Mouse (Mus musculus): ENCODE measurements around the gene Acads. TPM values are rescaled to one million over a fixed set of nuclear protein-coding genes. Genes with fewer than 3 reads are reported as not detected.

Acads gene
- polyA plus RNA-seq, 1 experiment from 2014 or later, result 43.6 TPM

GRCm38 (mm10) chr5:115063391-115063790 lies 55.8 kb downstream of the Acads start:
- no peak overlapping the region for H3K27ac ChIP-seq (ENCODE audit: low read length)
- ATAC-seq, result no peak
- H3K36me3 ChIP-seq (ENCODE audit: insufficient read depth, low read length), result no peaks in the 10 kb centered on the region; the same call in 1 of the 2 replicates
- no peak overlapping the region for H3K4me3 ChIP-seq (ENCODE audit: low read depth, low read length)
- H3K9ac ChIP-seq (replicated peaks; ENCODE audit: low read depth), result no peak overlapping the region
- no peaks in the 10 kb centered on the region for H3K4me1 ChIP-seq (ENCODE audit: insufficient read depth, low read depth, low read length)
- H3K9me3 ChIP-seq (ENCODE audit: low read length), result no peaks in the 10 kb centered on the region
- no peaks in the 10 kb centered on the region for H3K27me3 ChIP-seq (replicated peaks; ENCODE audit: insufficient read depth, low read length)
- TF ChIP-seq EP300 (IDR thresholded peaks at IDR 0.05), result no peak
- no peak for TF ChIP-seq CTCF (IDR thresholded peaks at IDR 0.05)
- no peak for DNase-seq (ENCODE audit: low spot score)
- 84% methylated on average over 7 of the region's 7 CpGs for WGBS
- no peak overlapping the region for H3K4me2 ChIP-seq (replicated peaks; ENCODE audit: low read depth, low read length)

DNA sequence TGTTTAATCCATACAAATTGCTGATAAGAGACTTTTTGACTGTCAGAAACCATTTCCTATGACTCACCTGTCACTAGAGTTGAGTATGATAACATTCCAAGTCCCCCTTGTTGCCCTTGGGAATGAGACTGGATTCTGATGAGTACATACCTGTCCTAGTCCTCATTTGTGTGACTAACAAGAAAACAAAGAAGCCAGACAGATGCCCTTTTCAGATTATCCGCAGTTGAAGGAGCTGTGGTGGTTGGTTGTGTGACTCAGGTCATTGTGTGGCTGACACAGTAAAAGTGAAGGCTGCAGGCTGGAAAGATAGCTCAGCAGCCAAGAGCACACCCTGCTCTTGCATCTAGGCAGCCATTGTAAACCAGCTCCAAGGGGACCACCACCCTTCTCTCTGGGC lies 56.6 kb downstream of the Acads start:
- no peak for DNase-seq (ENCODE audit: low spot score)
- Histone ChIP-seq H3K27ac (ENCODE audit: low read length) (no peak overlapping the region), H3K9ac (replicated peaks; ENCODE audit: low read depth) (no peak overlapping the region), H3K9me3 (ENCODE audit: low read length) (no peaks in the 10 kb centered on the region), H3K36me3 (ENCODE audit: insufficient read depth, low read length) (no peaks in the 10 kb centered on the region; the same call in 1 of the 2 replicates), H3K4me2 (replicated peaks; ENCODE audit: low read depth, low read length) (no peak overlapping the region), H3K4me3 (ENCODE audit: low read depth, low read length) (no peak overlapping the region), H3K27me3 (replicated peaks; ENCODE audit: insufficient read depth, low read length) (no peaks in the 10 kb centered on the region), H3K4me1 (ENCODE audit: insufficient read depth, low read depth, low read length) (no peaks in the 10 kb centered on the region)
- ATAC-seq, result no peak
- 97% methylated on average over 1 of the region's 1 CpGs for WGBS
- no peak for TF ChIP-seq CTCF (IDR thresholded peaks at IDR 0.05)
- TF ChIP-seq EP300 (IDR thresholded peaks at IDR 0.05), result no peak

DNA sequence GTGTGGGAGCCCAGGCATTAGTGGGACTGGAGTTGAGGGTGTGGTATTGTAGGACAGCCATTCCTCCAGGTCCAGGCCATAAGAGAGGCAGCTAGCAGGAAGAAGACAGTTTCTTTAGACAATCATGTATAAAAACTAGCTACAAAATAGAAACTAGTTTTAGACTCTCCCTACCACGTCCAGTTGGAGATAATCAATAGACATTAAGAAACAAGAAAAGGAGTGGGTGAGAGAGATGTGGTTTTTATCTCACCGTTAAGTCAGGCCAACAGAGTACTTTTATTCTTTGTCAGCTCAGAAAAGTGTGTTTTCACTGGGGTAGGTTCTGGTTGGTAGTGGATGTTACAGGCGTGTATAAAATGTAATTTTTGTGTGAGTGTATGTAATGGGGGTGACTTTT lies 58.2 kb downstream of the Acads start:
- no peaks in the 10 kb centered on the region for H3K9me3 ChIP-seq (ENCODE audit: low read length)
- no peak overlapping the region for H3K9ac ChIP-seq (replicated peaks; ENCODE audit: low read depth)
- TF ChIP-seq CTCF (IDR thresholded peaks at IDR 0.05) (no peak), EP300 (IDR thresholded peaks at IDR 0.05) (no peak)
- no peaks in the 10 kb centered on the region; the same call in 1 of the 2 replicates for H3K36me3 ChIP-seq (ENCODE audit: insufficient read depth, low read length)
- no peaks in the 10 kb centered on the region for H3K27me3 ChIP-seq (replicated peaks; ENCODE audit: insufficient read depth, low read length)
- DNase-seq (ENCODE audit: low spot score) (no peak), ATAC-seq (no peak)
- 94% methylated on average over 3 of the region's 3 CpGs for WGBS
- H3K4me2 ChIP-seq (replicated peaks; ENCODE audit: low read depth, low read length), result no peak overlapping the region
- no peak overlapping the region for H3K4me3 ChIP-seq (ENCODE audit: low read depth, low read length)
- no peak overlapping the region for H3K27ac ChIP-seq (ENCODE audit: low read length)
- H3K4me1 ChIP-seq (ENCODE audit: insufficient read depth, low read depth, low read length), result no peaks in the 10 kb centered on the region

Other genes starting within 250 kb of the Acads start
- gene Oasl2, start 222.4 kb downstream of the Acads start, polyA plus RNA-seq (2015; fragmentation: Nextera tagmentation; extraction: Ambion mirVana), result 15.7 and 17.3 TPM in 2 replicates
- 0.92 and 1.8 TPM in 2 replicates for gene Oasl1, start 196.1 kb downstream of the Acads start, polyA plus RNA-seq (2015; fragmentation: Nextera tagmentation; extraction: Ambion mirVana)
- gene 2210016L21Rik, start 177.2 kb downstream of the Acads start, polyA plus RNA-seq (2015; fragmentation: Nextera tagmentation; extraction: Ambion mirVana), result 41.0 and 41.4 TPM in 2 replicates
- gene Hnf1a, start 148.3 kb downstream of the Acads start, polyA plus RNA-seq (2015; fragmentation: Nextera tagmentation; extraction: Ambion mirVana), result not detected in 2 replicates
- 16.6 and 22.8 TPM in 2 replicates for gene Sppl3, start 108.2 kb downstream of the Acads start, polyA plus RNA-seq (2015; fragmentation: Nextera tagmentation; extraction: Ambion mirVana)
- gene Gm10401, start 21.1 kb downstream of the Acads start, polyA plus RNA-seq (2015; fragmentation: Nextera tagmentation; extraction: Ambion mirVana), result 32.4 and 32.5 TPM in 2 replicates
- gene Unc119b, start 15.6 kb upstream of the Acads start, polyA plus RNA-seq (2015; fragmentation: Nextera tagmentation; extraction: Ambion mirVana), result 21.8 and 24.8 TPM in 2 replicates
- gene Mlec, start 38.8 kb upstream of the Acads start, polyA plus RNA-seq (2015; fragmentation: Nextera tagmentation; extraction: Ambion mirVana), result 15.0 and 17.5 TPM in 2 replicates
- 0.90 and 1.1 TPM in 2 replicates for gene Cabp1, start 75.0 kb upstream of the Acads start, polyA plus RNA-seq (2015; fragmentation: Nextera tagmentation; extraction: Ambion mirVana)
- 77.6 and 78.8 TPM in 2 replicates for gene Pop5, start 116.5 kb upstream of the Acads start, polyA plus RNA-seq (2015; fragmentation: Nextera tagmentation; extraction: Ambion mirVana)
- gene Rnf10, start 153.6 kb upstream of the Acads start, polyA plus RNA-seq (2015; fragmentation: Nextera tagmentation; extraction: Ambion mirVana), result 98.5 and 104 TPM in 2 replicates
- gene Coq5, start 160.3 kb upstream of the Acads start, polyA plus RNA-seq (2015; fragmentation: Nextera tagmentation; extraction: Ambion mirVana), result 18.9 and 19.4 TPM in 2 replicates
- 1,317 and 1,524 TPM in 2 replicates for gene Dynll1, start 181.7 kb upstream of the Acads start, polyA plus RNA-seq (2015; fragmentation: Nextera tagmentation; extraction: Ambion mirVana)
- gene Srsf9, start 207.8 kb upstream of the Acads start, polyA plus RNA-seq (2015; fragmentation: Nextera tagmentation; extraction: Ambion mirVana), result 140 and 152 TPM in 2 replicates
- 10.1 and 10.4 TPM in 2 replicates for gene Gatc, start 221.8 kb upstream of the Acads start, polyA plus RNA-seq (2015; fragmentation: Nextera tagmentation; extraction: Ambion mirVana)
- 51.1 and 54.9 TPM in 2 replicates for gene Triap1, start 221.9 kb upstream of the Acads start, polyA plus RNA-seq (2015; fragmentation: Nextera tagmentation; extraction: Ambion mirVana)
- gene Cox6a1, start 229.6 kb upstream of the Acads start, polyA plus RNA-seq (2015; fragmentation: Nextera tagmentation; extraction: Ambion mirVana), result 819 and 1,023 TPM in 2 replicates

All from lung, postnatal 0 days (tissue).